In the genomic region with DNA sequence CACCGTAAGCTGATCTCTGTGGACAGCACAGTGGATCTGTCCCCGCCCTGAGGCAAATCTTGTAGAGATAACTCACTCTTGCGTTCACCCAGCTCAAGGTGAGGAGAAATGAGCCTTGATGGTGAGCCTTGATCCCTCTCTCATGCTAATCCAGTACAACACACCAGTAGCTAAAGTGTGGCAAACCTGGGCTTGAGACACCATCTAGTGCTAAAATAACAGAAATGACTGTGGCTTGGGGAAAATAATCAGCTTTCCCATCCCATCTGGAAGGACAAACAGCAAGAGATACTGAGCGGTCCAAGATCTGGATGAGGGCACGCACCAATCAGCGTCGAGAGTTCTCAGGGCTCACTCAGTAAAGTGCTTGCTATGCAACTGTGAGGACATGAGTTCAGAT, we compare ENCODE assay signal across 35 mouse cellular contexts. TPM values are rescaled to one million over a fixed set of nuclear protein-coding genes. Genes with fewer than 3 reads are reported as not detected.
DNase-seq lines count a peak whose midpoint lies in the region; ATAC-seq and TF ChIP-seq lines count a peak whose summit lies in the region.
"Had no signal": no experiment of that assay in that cellular context is flagged by ENCODE, and none has a peak within 500 bp of the region (broad histone marks: within the 10 kb centered on the region; RNA-seq: fewer than 3 reads in every experiment).

No protein-coding gene starts in this region.

- peak; percentile 46 for TF ChIP-seq CTCF in hindbrain, postnatal 0 days (IDR thresholded peaks at IDR 0.05; ENCODE audit: low read depth)
- peak; percentile 50 for TF ChIP-seq CTCF in layer of hippocampus, adult 2 months (conservative IDR thresholded peaks at IDR 0.05)
- peak; percentile 61 for TF ChIP-seq CTCF in midbrain, postnatal 0 days (IDR thresholded peaks at IDR 0.05)

- no peaks in the 10 kb centered on the region for H3K36me3 ChIP-seq in hindbrain, postnatal 0 days (ENCODE audit: insufficient read depth, low read length)
- H3K36me3 ChIP-seq in hindbrain, embryonic 14.5 days (replicated peaks; ENCODE audit: control insufficient read depth, insufficient read depth): no peaks in the 10 kb centered on the region
- H3K36me3 ChIP-seq in midbrain, postnatal 0 days (ENCODE audit: insufficient read depth, low read length): no peaks in the 10 kb centered on the region
- H3K36me3 ChIP-seq in midbrain, embryonic 13.5 days: no peaks in the 10 kb centered on the region
- H3K36me3 ChIP-seq: embryonic facial prominence, embryonic 10.5 days; embryonic facial prominence, embryonic 13.5 days; forebrain, embryonic 12.5 days; G1E; hindbrain, embryonic 12.5 days had no signal

- no peak overlapping the region for H3K9ac ChIP-seq in hindbrain, postnatal 0 days (replicated peaks; ENCODE audit: low read length)
- H3K9ac ChIP-seq in hindbrain, embryonic 14.5 days: no peak overlapping the region
- H3K9ac ChIP-seq in midbrain, postnatal 0 days (replicated peaks; ENCODE audit: low read length, poor library complexity, severe bottlenecking): no peak overlapping the region
- no peak overlapping the region for H3K9ac ChIP-seq in midbrain, embryonic 13.5 days (replicated peaks)
- H3K9ac ChIP-seq: embryonic facial prominence, embryonic 13.5 days; forebrain, embryonic 12.5 days; hindbrain, embryonic 12.5 days had no signal

- no peak for ATAC-seq in hindbrain, postnatal 0 days
- ATAC-seq in hindbrain, embryonic 14.5 days (ENCODE audit: low FRiP score): no peak
- ATAC-seq in midbrain, postnatal 0 days (ENCODE audit: low FRiP score): no peak
- ATAC-seq in midbrain, embryonic 13.5 days: no peak
- ATAC-seq: forebrain, embryonic 16.5 days; hindbrain, embryonic 16.5 days; inflammation-experienced regulatory T-cells, adult 6 months; Patski had no signal

- no peak overlapping the region for H3K27ac ChIP-seq in hindbrain, postnatal 0 days
- no peak overlapping the region for H3K27ac ChIP-seq in hindbrain, embryonic 14.5 days
- H3K27ac ChIP-seq in layer of hippocampus, adult 2 months: no peak overlapping the region
- no peak overlapping the region for H3K27ac ChIP-seq in midbrain, postnatal 0 days (ENCODE audit: low read depth, low read length)
- no peak overlapping the region for H3K27ac ChIP-seq in midbrain, embryonic 13.5 days
- H3K27ac ChIP-seq: embryonic facial prominence, embryonic 10.5 days; embryonic facial prominence, embryonic 13.5 days; forebrain, embryonic 12.5 days; gastrocnemius, adult 2 months; hindbrain, embryonic 12.5 days had no signal

- H3K4me1 ChIP-seq in hindbrain, postnatal 0 days (ENCODE audit: insufficient read depth, low read length): no peaks in the 10 kb centered on the region
- no peaks in the 10 kb centered on the region for H3K4me1 ChIP-seq in hindbrain, embryonic 14.5 days (replicated peaks; ENCODE audit: control insufficient read depth, insufficient read depth, low read length)
- H3K4me1 ChIP-seq in midbrain, postnatal 0 days (ENCODE audit: insufficient read depth, low read length): no peaks in the 10 kb centered on the region
- H3K4me1 ChIP-seq in midbrain, embryonic 13.5 days (replicated peaks): no peaks in the 10 kb centered on the region
- H3K4me1 ChIP-seq: embryonic facial prominence, embryonic 10.5 days; embryonic facial prominence, embryonic 13.5 days; forebrain, embryonic 12.5 days; hindbrain, embryonic 12.5 days had no signal

- no peaks in the 10 kb centered on the region for H3K27me3 ChIP-seq in hindbrain, postnatal 0 days (ENCODE audit: insufficient read depth, low read length)
- H3K27me3 ChIP-seq in hindbrain, embryonic 14.5 days (ENCODE audit: control insufficient read depth, insufficient read depth, low read length): no peaks in the 10 kb centered on the region
- no peaks in the 10 kb centered on the region for H3K27me3 ChIP-seq in midbrain, postnatal 0 days (ENCODE audit: insufficient read depth, low read length)
- no peaks in the 10 kb centered on the region for H3K27me3 ChIP-seq in midbrain, embryonic 13.5 days
- H3K27me3 ChIP-seq: CH12.LX; embryonic facial prominence, embryonic 13.5 days; forebrain, embryonic 12.5 days; hindbrain, embryonic 12.5 days; Patski had no signal

- H3K4me2 ChIP-seq in hindbrain, postnatal 0 days (ENCODE audit: low read depth, low read length): no peak overlapping the region
- H3K4me2 ChIP-seq in hindbrain, embryonic 14.5 days (replicated peaks): no peak overlapping the region
- H3K4me2 ChIP-seq in midbrain, postnatal 0 days (ENCODE audit: low read depth, low read length, poor library complexity, severe bottlenecking): no peak overlapping the region
- H3K4me2 ChIP-seq in midbrain, embryonic 13.5 days (replicated peaks): no peak overlapping the region
- H3K4me2 ChIP-seq: embryonic facial prominence, embryonic 13.5 days; forebrain, embryonic 12.5 days; heart, embryonic 11.5 days; hindbrain, embryonic 12.5 days had no signal

- H3K4me3 ChIP-seq in hindbrain, postnatal 0 days (ENCODE audit: low read length): no peak overlapping the region
- no peak overlapping the region for H3K4me3 ChIP-seq in hindbrain, embryonic 14.5 days (replicated peaks; ENCODE audit: low read length)
- no peak overlapping the region for H3K4me3 ChIP-seq in layer of hippocampus, adult 2 months
- no peak overlapping the region for H3K4me3 ChIP-seq in midbrain, postnatal 0 days (ENCODE audit: low read depth, low read length)
- no peak overlapping the region for H3K4me3 ChIP-seq in midbrain, embryonic 13.5 days (replicated peaks)
- H3K4me3 ChIP-seq: embryonic facial prominence, embryonic 10.5 days; embryonic facial prominence, embryonic 13.5 days; erythroblast, embryonic 14.5 days; forebrain, embryonic 12.5 days; gastrocnemius, adult 2 months; hindbrain, embryonic 12.5 days had no signal

- no peak for DNase-seq in hindbrain, postnatal 0 days (ENCODE audit: low spot score)
- no peak for DNase-seq in hindbrain, embryonic 14.5 days (ENCODE audit: low spot score)
- no peak for DNase-seq in layer of hippocampus, adult 2 months (ENCODE audit: low spot score in 2 of 2)
- no peak for DNase-seq in layer of hippocampus, postnatal 14 days (ENCODE audit: low spot score in 2 of 2)
- no peak for DNase-seq in midbrain, postnatal 0 days (ENCODE audit: low spot score)
- DNase-seq: adrenal gland, postnatal 10 days; adrenal gland, postnatal 36 days; B cell, adult 2 months; cerebellum, adult 11 months; cerebellum, adult 2 months; cerebellum, adult 9-11 months; cerebellum, postnatal 25 days; embryo, embryonic 11 days; gastrocnemius, adult 2 months; gastrocnemius, postnatal 14 days had no signal

- no peaks in the 10 kb centered on the region for H3K9me3 ChIP-seq in hindbrain, postnatal 0 days (ENCODE audit: low read length)
- H3K9me3 ChIP-seq in hindbrain, embryonic 14.5 days (ENCODE audit: control insufficient read depth, low read length): no peaks in the 10 kb centered on the region
- H3K9me3 ChIP-seq in midbrain, postnatal 0 days (ENCODE audit: low read length): peaks cover 3% of the 10 kb centered on the region; the same call in 1 of the 2 replicates
- H3K9me3 ChIP-seq in midbrain, embryonic 13.5 days: no peaks in the 10 kb centered on the region; the same call in 1 of the 2 replicates
- H3K9me3 ChIP-seq: embryonic facial prominence, embryonic 10.5 days; embryonic facial prominence, embryonic 13.5 days; forebrain, embryonic 12.5 days; hindbrain, embryonic 12.5 days had no signal

- WGBS in hindbrain, postnatal 0 days: 92% methylated on average over 7 of the region's 7 CpGs
- WGBS in hindbrain, embryonic 14.5 days: 90% methylated on average over 7 of the region's 7 CpGs
- 90% methylated on average over 7 of the region's 7 CpGs for WGBS in midbrain, postnatal 0 days
- 87% methylated on average over 7 of the region's 7 CpGs for WGBS in midbrain, embryonic 13.5 days

RNA-seq across cellular contexts. Expression of a gene that starts 50.9 kb away (rescaled TPM):
- total RNA-seq in hindbrain, postnatal 0 days (2014; rRNA removed): 19.0 and 30.2 TPM in 2 replicates
- 42.1 and 42.6 TPM in 2 replicates for polyA plus RNA-seq in hindbrain, postnatal 0 days (2015; fragmentation: Nextera tagmentation; extraction: Ambion mirVana)
- 35.2 and 44.7 TPM in 2 replicates for polyA plus RNA-seq in hindbrain, embryonic 14.5 days (2014; fragmentation: Nextera tagmentation; extraction: Ambion mirVana)
- 1 to 10 TPM; 5.2 to 6.2 TPM for total RNA-seq in layer of hippocampus, adult 2 months (2021)
- 10 to 100 TPM in 1 of 2 experiments, 1 to 10 TPM in 1; 9.4 to 10.3 TPM for total RNA-seq in layer of hippocampus, postnatal 14 days (2021)
- total RNA-seq in midbrain, postnatal 0 days (2014; rRNA removed): 34.4 and 35.7 TPM in 2 replicates
- polyA plus RNA-seq in midbrain, postnatal 0 days (2015; fragmentation: Nextera tagmentation; extraction: Ambion mirVana): 46.7 and 48.3 TPM in 2 replicates
- polyA plus RNA-seq in midbrain, embryonic 13.5 days (2015; fragmentation: Nextera tagmentation; extraction: Ambion mirVana): 14.5 and 18.1 TPM in 2 replicates
- total RNA-seq: adrenal gland, adult 18-20 months; adrenal gland, postnatal 10 days; adrenal gland, postnatal 36 days; CH12.LX; common myeloid progenitor, adult 5-6 weeks; gastrocnemius, adult 2 months; gastrocnemius, postnatal 14 days; gastrocnemius, postnatal 4 days; heart, adult 8-10 months; heart, postnatal 25 days; hematopoietic stem cell, adult 5-6 weeks had no signal
- polyA plus RNA-seq: G1E; heart, postnatal 0 days; Patski had no signal
